Mouse (Mus musculus) CD4-positive, CD25-positive, alpha-beta regulatory T cell, adult 2 months (primary cell): ENCODE data around the gene Olfr137.

ENCODE experiments used
- DNase-seq: peaks from one replicate; pipeline ENCODE4 v3.0.0-alpha.2; 2012; ENCODE audit warnings: low read depth, low spot score

Gene Olfr137

DNA sequence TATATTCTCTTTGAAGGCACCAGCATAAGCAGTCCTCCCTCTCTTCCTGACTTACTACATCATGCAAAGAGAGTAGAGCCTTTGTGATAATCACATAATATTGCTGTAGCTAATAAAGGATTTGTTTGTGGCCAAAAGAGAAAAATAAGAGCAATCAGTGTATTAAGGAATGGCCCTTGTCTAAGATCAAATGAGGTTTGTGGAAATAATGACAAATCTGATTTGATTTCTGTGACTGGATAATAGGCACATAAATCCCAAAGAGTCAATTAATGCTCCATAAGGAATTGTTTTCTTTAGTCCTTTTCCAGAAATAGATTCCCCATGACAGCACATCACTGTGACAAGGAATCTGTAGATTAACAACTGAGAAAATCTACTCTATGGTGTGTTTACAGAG lies at the start of gene Olfr137:
Gene Olfr137, minus strand, starts transcription at position 101 of the 400 bp plus-strand sequence.
- DNase-seq, result no peak

DNA sequence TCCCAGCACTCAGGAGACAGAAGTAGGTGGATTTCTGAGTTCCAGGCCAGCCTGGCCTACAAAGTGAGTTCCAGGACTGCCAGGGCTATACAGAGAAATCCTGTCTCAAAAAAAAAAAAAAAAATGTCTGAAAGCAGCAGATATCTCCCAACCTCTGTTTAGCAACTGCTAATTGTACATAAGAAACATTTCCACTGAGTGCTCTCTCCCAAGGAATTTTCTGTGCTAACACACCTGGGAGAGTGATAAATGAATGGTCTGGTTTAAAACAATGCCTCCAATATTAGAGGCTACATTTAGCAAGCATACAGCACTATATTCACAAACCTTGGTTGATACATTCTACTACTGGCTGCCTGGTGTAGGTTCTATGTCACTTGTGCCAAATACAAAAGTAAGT lies 22.2 kb upstream of the Olfr137 start, which contains the start of gene Olfr136:
Gene Olfr136, plus strand, starts transcription at position 301 of the 400 bp plus-strand sequence.
- DNase-seq, result no peak

DNA sequence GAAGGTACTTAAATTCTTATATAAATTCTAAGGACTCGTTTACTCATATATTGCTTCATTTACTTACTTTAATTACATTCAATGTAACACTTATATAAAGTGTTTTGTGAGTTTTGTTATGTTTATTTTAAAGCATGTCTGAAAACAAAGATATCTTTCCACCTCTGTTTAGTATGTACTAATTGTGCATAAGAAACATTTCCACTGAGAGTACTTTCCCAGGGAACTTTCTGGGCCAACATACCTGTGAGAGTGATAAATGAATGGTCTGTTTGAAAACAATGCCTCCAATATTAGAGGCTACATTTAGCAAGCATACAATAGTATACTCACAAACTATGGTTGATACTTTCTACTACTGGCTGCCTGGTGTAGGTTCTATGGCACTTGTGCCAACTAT lies 46.6 kb downstream of the Olfr137 start, which contains the start of gene Olfr138:
Gene Olfr138, plus strand, starts transcription at position 301 of the 400 bp plus-strand sequence.
- no peak for DNase-seq
